Mouse (Mus musculus): Measurements from ENCODE around the gene Ccdc183.

DNA sequence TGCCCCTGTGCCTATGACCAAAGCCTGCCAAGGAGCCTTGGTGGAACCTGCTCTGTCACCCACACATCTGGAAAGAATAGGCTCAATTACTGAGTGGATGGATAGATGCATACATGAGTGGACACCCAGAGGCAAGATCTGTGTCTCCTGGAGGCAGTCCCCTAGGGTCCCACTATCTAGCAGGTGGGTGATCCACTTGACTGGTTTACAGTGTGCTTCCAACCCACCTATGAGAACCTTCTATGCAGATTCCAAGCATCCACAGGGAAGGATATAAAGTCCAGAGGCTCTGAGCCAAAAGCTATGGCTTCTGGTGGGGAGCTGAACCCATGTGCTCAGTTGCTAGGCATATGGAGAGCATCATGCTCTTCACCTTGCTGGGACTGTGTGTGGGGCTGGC, 40.2 kb upstream of the Ccdc183 start, which contains the start of gene Lcn5:
- no peak for TF ChIP-seq POLR2A (IDR thresholded peaks at IDR 0.05; ENCODE audit: control insufficient read depth, low read depth, low read length)
- no peak for TF ChIP-seq CTCF (IDR thresholded peaks at IDR 0.05; ENCODE audit: control insufficient read depth, insufficient read depth, insufficient replicate concordance, low read depth, low read length)
